In genomic region chr6:100188883-100189743, GRCm38 (mm10) we compare ENCODE assay signal across 8 mouse cellular contexts.
A peak's percentile ranks its signal among the peaks of the same experiment; 100 is the strongest.
DNase-seq lines count a peak whose midpoint lies in the region; ATAC-seq and TF ChIP-seq lines count a peak whose summit lies in the region.
"Had no signal": no experiment of that assay in that cellular context is flagged by ENCODE, and none has a peak within 500 bp of the region (broad histone marks: within the 10 kb centered on the region; RNA-seq: fewer than 3 reads in every experiment).

No protein-coding gene starts in this region.

- peak; percentile 43 for DNase-seq in kidney, adult 2 months
- DNase-seq in kidney, adult 9 months = no peak
- peak; percentile 23 for DNase-seq in brain, embryonic 14.5 days (ENCODE audit: low read depth)
- peak; percentile 76 for DNase-seq in lung, postnatal 0 days (ENCODE audit: low spot score)
- no peak for DNase-seq in left cerebral cortex, adult 18-20 months (ENCODE audit: low spot score in 2 of 2)

- TF ChIP-seq EP300 in lung, postnatal 0 days (IDR thresholded peaks at IDR 0.05) = peak; percentile 77

- H3K27ac ChIP-seq in kidney, adult 2 months (ENCODE audit: insufficient read depth, low read depth, low read length) = no peak overlapping the region
- H3K27ac ChIP-seq in lung, postnatal 0 days (ENCODE audit: low read length) = 0 out of 2 replicates have a peak overlapping the region, but pooled peaks have one; percentile 38
- H3K27ac ChIP-seq: heart, embryonic 15.5 days had no signal

- no peaks in the 10 kb centered on the region for H3K4me1 ChIP-seq in kidney, adult 2 months (ENCODE audit: control insufficient read depth, insufficient read depth, low read length)
- H3K4me1 ChIP-seq in lung, postnatal 0 days (ENCODE audit: insufficient read depth, low read depth, low read length) = peaks cover 4% of the 10 kb centered on the region; the same call in 1 of the 2 replicates

- no peaks in the 10 kb centered on the region for H3K9me3 ChIP-seq in lung, postnatal 0 days (ENCODE audit: low read length)
- H3K9me3 ChIP-seq: heart, embryonic 15.5 days had no signal

- ATAC-seq in erythroid progenitor cell, adult 5-6 weeks (replicated peaks; ENCODE audit: low FRiP score, poor library complexity, severe bottlenecking) = 0 out of 2 replicates have a peak, but pooled peaks have one; percentile 36
- peak; percentile 87 for ATAC-seq in lung, postnatal 0 days
- no peak for ATAC-seq in activated CD4-positive, CD25-positive, alpha-beta regulatory T cell, adult 4 months

- TF ChIP-seq CTCF in kidney, adult 2 months (conservative IDR thresholded peaks at IDR 0.05; ENCODE audit: insufficient read depth, insufficient read length, low read depth, low read length) = no peak
- TF ChIP-seq CTCF in brain, embryonic 14.5 days (IDR thresholded peaks at IDR 0.05; ENCODE audit: borderline replicate concordance, extremely low read depth, insufficient read depth, insufficient read length) = no peak
- no peak for TF ChIP-seq CTCF in lung, postnatal 0 days (IDR thresholded peaks at IDR 0.05)

- H3K4me3 ChIP-seq in kidney, adult 2 months (ENCODE audit: insufficient read depth, low read depth, low read length) = no peak overlapping the region
- H3K4me3 ChIP-seq in lung, postnatal 0 days (ENCODE audit: low read depth, low read length) = no peak overlapping the region
- H3K4me3 ChIP-seq: heart, embryonic 15.5 days had no signal

- no peaks in the 10 kb centered on the region for H3K36me3 ChIP-seq in kidney, adult 2 months (ENCODE audit: control insufficient read depth, insufficient read depth, low read length)
- no peaks in the 10 kb centered on the region for H3K36me3 ChIP-seq in lung, postnatal 0 days (ENCODE audit: insufficient read depth, low read length)
- H3K36me3 ChIP-seq: heart, embryonic 15.5 days had no signal

- H3K9ac ChIP-seq in lung, postnatal 0 days (replicated peaks; ENCODE audit: low read depth) = no peak overlapping the region
- H3K9ac ChIP-seq: heart, embryonic 15.5 days had no signal

- H3K4me2 ChIP-seq in lung, postnatal 0 days (replicated peaks; ENCODE audit: low read depth, low read length) = no peak overlapping the region
- H3K4me2 ChIP-seq: heart, embryonic 15.5 days had no signal

- no peaks in the 10 kb centered on the region for H3K27me3 ChIP-seq in kidney, adult 2 months (replicated peaks; ENCODE audit: control insufficient read depth, insufficient read depth, low read length)
- H3K27me3 ChIP-seq in lung, postnatal 0 days (replicated peaks; ENCODE audit: insufficient read depth, low read length) = no peaks in the 10 kb centered on the region

- WGBS in kidney, adult 2 months = 52% methylated on average over 7 of the region's 7 CpGs
- WGBS in lung, postnatal 0 days = 36% methylated on average over 7 of the region's 7 CpGs

- no peak for TF ChIP-seq POLR2A in kidney, adult 2 months (IDR thresholded peaks at IDR 0.05; ENCODE audit: low read depth, low read length)
- no peak for TF ChIP-seq POLR2A in brain, embryonic 14.5 days (IDR thresholded peaks at IDR 0.05; ENCODE audit: borderline replicate concordance, extremely low read depth, insufficient read depth, insufficient read length, poor library complexity, severe bottlenecking)

Comparison
In these comparisons a context has a peak if more than half of its experiments do, and no peak if none do; other contexts are left out.
1. DNase-seq: peak in kidney, adult 2 months (single experiment), brain, embryonic 14.5 days (single experiment) and lung, postnatal 0 days (single experiment); none in kidney, adult 9 months (single experiment) and left cerebral cortex, adult 18-20 months (0 of 2).